Mouse (Mus musculus) heart, embryonic 11.5 days (tissue): ENCODE measurements around the gene Upp2. TPM values are rescaled to one million over a fixed set of nuclear protein-coding genes. Genes with fewer than 3 reads are reported as not detected.

Experiments
- ATAC-seq: fragments of 200-750 bp; cut with Nextera tagmentation; replicated peaks from 2 replicates; pipeline ENCODE4 v1.8.0; 2017; ENCODE audit warnings: moderate library complexity; ENCODE audit not compliant: insufficient number of reproducible peaks, low FRiP score, low TSS enrichment
- H3K27ac ChIP-seq: fragments of 300-500 bp; sonication (generic); 2 replicates; pipeline ENCODE4 v1.5.1; 2014; ENCODE audit warnings: mild to moderate bottlenecking, low read depth, low read length
- H3K27me3 ChIP-seq: fragments of 300-500 bp; sonication (generic); 2 replicates; pipeline ENCODE4 v1.6.1; 2014; ENCODE audit warnings: mild to moderate bottlenecking, low read length, mixed read lengths; ENCODE audit not compliant: control insufficient read depth, insufficient read depth
- H3K36me3 ChIP-seq: fragments of 300-500 bp; sonication (generic); 2 replicates; pipeline ENCODE4 v1.6.1; 2014; ENCODE audit warnings: mild to moderate bottlenecking, low read length, moderate library complexity, mixed read lengths; ENCODE audit not compliant: control insufficient read depth, insufficient read depth
- H3K4me1 ChIP-seq: fragments of 300-500 bp; sonication (generic); 2 replicates; pipeline ENCODE4 v1.6.1; 2014; ENCODE audit warnings: low read length; ENCODE audit not compliant: control insufficient read depth, insufficient read depth
- H3K4me2 ChIP-seq: fragments of 300-500 bp; sonication (generic); 2 replicates; pipeline ENCODE4 v1.6.1; 2014; ENCODE audit warnings: mild to moderate bottlenecking, moderate library complexity
- H3K4me3 ChIP-seq: fragments of 300-500 bp; sonication (generic); 2 replicates; pipeline ENCODE4 v1.5.1; 2014; ENCODE audit warnings: low read depth, low read length
- H3K9ac ChIP-seq: fragments of 300-500 bp; sonication (generic); 2 replicates; pipeline ENCODE4 v1.6.1; 2014; ENCODE audit warnings: mild to moderate bottlenecking, low read depth, low read length, moderate library complexity
- H3K9me3 ChIP-seq: fragments of 300-500 bp; sonication (generic); replicated peaks from 2 replicates; pipeline ENCODE4 v1.6.1; 2016; ENCODE audit warnings: low read length; ENCODE audit not compliant: control insufficient read depth
- WGBS: fragments of 180-500 bp; shearing (Covaris S2); extraction: QIAGEN DNeasy Blood & Tissue Kit; methylation state at CpG from one replicate; pipeline ENCODE4 v1.1.7; 2014; ENCODE audit not compliant: insufficient replicate concordance; 5-methylcytosine and 5-hydroxymethylcytosine counted together
- polyA plus RNA-seq: library from polyadenylated mRNA; unstranded; fragments of >200 nt; fragmentation: Nextera tagmentation; extraction: Ambion mirVana; gene quantifications from 2 replicates; pipeline ENCODE4 v1.2.1, GENCODE M21; 2014

Gene Upp2
- 8.4 and 8.6 TPM in 2 replicates for polyA plus RNA-seq

DNA sequence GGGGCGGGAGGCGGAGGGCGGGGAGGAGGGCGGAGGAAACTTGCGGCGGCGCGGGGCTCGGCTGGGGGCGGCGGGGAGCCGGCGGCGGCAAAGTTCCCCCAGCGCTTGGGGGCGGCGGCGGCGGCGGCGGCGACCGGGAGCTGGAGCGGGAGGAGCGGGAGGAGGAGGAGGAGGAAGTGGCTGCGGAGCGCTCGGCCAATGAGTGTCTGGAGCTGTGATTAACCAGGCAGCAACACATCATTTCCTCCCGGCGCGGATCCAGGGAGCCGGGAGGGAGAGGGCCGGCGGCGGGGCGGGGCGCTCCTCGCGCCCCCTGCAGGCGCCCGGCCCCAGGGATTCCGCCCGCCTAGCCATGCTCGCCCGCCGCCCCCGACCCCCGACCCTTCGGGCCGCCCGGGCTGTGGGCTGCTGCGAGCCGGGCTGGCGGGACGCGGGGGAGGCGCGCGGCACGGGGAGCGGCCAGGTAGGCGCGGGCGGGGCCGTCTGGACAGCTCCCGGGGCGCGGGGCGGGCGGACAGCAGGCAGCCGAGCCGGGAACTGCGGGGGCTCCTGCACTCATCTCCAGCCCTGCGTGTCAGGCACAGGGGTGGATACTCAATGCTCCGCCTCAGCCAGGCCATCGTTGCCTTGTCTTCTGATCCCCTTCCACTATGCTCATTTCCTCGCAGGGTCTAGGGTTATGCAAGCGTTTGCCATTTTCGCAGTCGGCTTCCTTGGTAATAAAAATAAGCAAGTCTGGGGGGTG lies at the start of gene Upp2, which contains the start of gene Acvr1:
TSS of gene Upp2 (plus strand) at position 233 of the 745 bp plus-strand sequence.
TSS of gene Acvr1 (minus strand) at position 92 of the 745 bp plus-strand sequence.
- Histone ChIP-seq H3K4me3 (peak within 1 kb of the TSS; percentile 88), H3K27me3 (no peaks in the 10 kb centered on the region), H3K36me3 (no peaks in the 10 kb centered on the region), H3K27ac (peak within 1 kb of the TSS; percentile 97), H3K4me1 (peaks cover 35% of the 10 kb centered on the region), H3K4me2 (peak within 1 kb of the TSS; percentile 85), H3K9ac (peak within 1 kb of the TSS; percentile 94), H3K9me3 (no peaks in the 10 kb centered on the region)
- WGBS, result under 1% methylated on average over 35 of the region's 80 CpGs
- ATAC-seq, result peak; percentile 83

DNA sequence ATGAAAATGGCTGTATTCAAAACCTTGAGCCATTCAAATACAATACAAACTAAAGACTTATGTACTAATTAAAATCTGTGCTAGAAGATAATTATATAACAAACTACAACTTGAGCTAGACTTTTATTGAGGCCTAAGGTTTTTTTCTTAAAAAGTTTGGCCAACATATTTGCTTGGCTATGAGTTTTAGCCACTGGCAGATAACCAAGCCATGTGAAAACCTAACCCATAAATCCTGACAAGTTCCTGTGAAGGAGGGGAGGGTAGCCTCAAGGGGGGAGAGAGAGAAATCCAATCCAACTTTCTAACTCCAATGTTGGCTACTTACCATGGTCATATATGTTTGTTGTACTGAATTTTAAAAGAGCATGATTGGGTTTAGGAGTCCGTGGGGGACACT lies 48.6 kb upstream of the Upp2 start:
- H3K27me3 ChIP-seq, result no peaks in the 10 kb centered on the region
- no peak overlapping the region for H3K9ac ChIP-seq
- no peaks in the 10 kb centered on the region for H3K9me3 ChIP-seq
- H3K4me2 ChIP-seq, result no peak overlapping the region
- no peak overlapping the region for H3K4me3 ChIP-seq
- H3K36me3 ChIP-seq, result 0 out of 2 replicates have a peak, but pooled peaks cover 2% of the 10 kb centered on the region
- WGBS, result 89% methylated on average over 1 of the region's 1 CpGs
- ATAC-seq, result no peak
- H3K4me1 ChIP-seq, result peaks cover 59% of the 10 kb centered on the region
- H3K27ac ChIP-seq, result no peak overlapping the region

DNA sequence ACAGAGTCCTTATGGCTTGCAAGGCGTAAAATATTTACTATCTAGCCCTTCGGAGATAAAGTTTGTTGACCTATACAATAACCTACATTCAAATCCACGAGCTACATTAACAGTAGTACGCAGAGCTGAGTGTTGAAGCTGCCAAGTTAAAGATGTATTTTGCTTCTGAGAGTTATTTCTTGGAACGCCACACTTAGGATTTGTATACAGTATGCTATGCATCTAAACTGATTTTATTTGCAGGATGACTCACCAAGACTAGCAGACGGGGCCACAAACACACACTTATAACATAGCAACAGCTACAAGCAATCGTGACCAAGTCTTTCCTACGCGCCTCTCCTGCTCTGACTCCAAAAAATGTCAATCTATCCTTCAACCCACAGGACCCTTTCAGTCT lies 46.4 kb upstream of the Upp2 start:
- no peak overlapping the region for H3K9ac ChIP-seq
- peaks cover 63% of the 10 kb centered on the region for H3K4me1 ChIP-seq
- no peak for ATAC-seq
- no peaks in the 10 kb centered on the region for H3K27me3 ChIP-seq
- WGBS, result 52% methylated on average over 9 of the region's 9 CpGs
- no peak overlapping the region for H3K4me2 ChIP-seq
- H3K9me3 ChIP-seq, result no peaks in the 10 kb centered on the region
- no peak overlapping the region for H3K27ac ChIP-seq
- H3K36me3 ChIP-seq, result no peaks in the 10 kb centered on the region
- H3K4me3 ChIP-seq, result no peak overlapping the region

DNA sequence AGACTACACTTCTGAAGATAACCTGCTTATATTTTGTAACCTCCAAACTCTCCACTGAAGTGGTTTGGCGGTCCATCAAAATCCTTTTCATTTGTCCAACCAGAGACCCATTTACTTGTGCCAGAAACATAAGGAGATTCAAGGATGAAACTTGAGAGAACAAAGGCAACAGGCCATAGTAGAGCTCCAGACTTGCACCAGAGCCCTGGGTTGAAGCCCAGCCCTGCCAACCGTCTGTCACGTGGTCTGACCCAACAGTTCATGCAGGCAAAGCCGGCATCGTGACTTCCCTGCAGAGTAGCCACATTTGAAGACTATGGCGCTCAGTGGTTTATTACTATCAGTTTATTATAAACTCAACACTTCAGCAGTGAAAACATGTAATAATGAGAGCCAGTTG lies 45.5 kb upstream of the Upp2 start:
- no peak overlapping the region for H3K9ac ChIP-seq
- ATAC-seq, result no peak
- no peak overlapping the region for H3K4me2 ChIP-seq
- 81% methylated on average over 6 of the region's 6 CpGs for WGBS
- no peaks in the 10 kb centered on the region for H3K27me3 ChIP-seq
- H3K4me3 ChIP-seq, result no peak overlapping the region
- H3K27ac ChIP-seq, result no peak overlapping the region
- H3K4me1 ChIP-seq, result peaks cover 54% of the 10 kb centered on the region
- H3K9me3 ChIP-seq, result no peaks in the 10 kb centered on the region
- no peaks in the 10 kb centered on the region for H3K36me3 ChIP-seq

DNA sequence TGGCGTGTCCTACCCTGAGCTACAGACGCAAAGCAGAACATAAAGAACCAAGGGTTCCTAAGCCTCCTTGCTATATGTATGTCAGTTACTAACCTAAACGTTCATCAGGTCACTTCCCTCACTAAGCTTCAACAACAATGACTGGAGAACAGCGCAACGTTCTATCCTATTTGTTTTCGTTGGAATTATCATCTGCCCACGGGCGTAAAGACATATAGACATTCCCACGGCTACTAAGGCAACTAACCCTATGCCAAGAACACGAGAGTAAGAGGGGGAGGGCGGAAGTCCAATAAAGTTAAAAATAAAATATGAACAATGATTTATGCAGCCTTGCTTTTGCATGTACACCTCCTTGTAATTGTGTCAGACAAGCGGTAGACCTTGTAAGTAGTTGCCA lies 44.0 kb upstream of the Upp2 start:
- H3K9ac ChIP-seq, result no peak overlapping the region
- 71% methylated on average over 12 of the region's 12 CpGs for WGBS

DNA sequence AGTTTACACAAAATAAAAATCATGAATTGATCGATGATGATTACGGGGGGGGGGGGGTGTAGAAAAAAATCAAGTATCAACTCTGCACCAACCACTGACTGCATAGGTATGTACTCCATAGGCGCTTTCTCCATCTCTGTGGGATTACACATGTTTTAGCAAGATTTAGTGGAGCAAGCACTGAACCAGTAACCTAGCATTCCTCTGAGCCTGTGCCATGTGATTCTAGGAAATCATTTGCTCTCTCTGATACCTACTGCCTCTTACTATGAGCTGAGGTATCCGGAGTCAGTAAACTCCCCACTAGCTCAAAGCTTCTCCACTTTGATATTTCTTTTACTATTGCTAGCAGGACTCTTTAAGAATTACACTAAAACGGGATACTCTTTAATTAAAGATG lies 43.2 kb upstream of the Upp2 start:
- no peak overlapping the region for H3K27ac ChIP-seq
- H3K9me3 ChIP-seq, result no peaks in the 10 kb centered on the region
- no peak overlapping the region for H3K9ac ChIP-seq
- H3K4me2 ChIP-seq, result no peak overlapping the region
- no peak for ATAC-seq
- WGBS, result 87% methylated on average over 5 of the region's 5 CpGs
- H3K4me3 ChIP-seq, result no peak overlapping the region
- H3K27me3 ChIP-seq, result no peaks in the 10 kb centered on the region
- peaks cover 48% of the 10 kb centered on the region for H3K4me1 ChIP-seq
- H3K36me3 ChIP-seq, result no peaks in the 10 kb centered on the region

More for the DNA sequence above, 44.0 kb upstream of the Upp2 start:
- no peaks in the 10 kb centered on the region for H3K27me3 ChIP-seq
- no peak overlapping the region for H3K4me3 ChIP-seq
- H3K36me3 ChIP-seq, result no peaks in the 10 kb centered on the region
- no peak for ATAC-seq
- no peak overlapping the region for H3K27ac ChIP-seq
- H3K4me1 ChIP-seq, result peaks cover 49% of the 10 kb centered on the region
- H3K4me2 ChIP-seq, result no peak overlapping the region
- H3K9me3 ChIP-seq, result no peaks in the 10 kb centered on the region

DNA sequence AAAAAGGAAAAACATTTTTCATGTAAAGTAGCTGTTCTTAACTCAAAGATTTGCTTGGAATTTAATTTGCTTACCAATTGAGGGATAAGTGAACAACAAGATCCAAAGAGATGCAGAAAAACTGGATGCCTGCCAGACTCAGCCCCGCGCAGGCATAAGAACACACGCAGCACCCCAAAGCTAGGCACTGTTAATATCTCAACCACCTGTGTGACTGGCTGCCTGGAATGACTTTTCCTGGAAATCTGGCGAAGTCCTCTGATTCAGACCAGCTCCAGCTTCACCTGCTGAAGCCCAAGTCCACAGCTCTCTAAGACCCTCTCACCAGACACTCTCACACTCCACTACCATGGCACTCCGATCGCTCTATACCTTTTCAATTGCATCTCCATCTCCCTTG lies 42.7 kb upstream of the Upp2 start:
- H3K27ac ChIP-seq, result no peak overlapping the region
- H3K9me3 ChIP-seq, result no peaks in the 10 kb centered on the region
- 88% methylated on average over 6 of the region's 6 CpGs for WGBS
- H3K9ac ChIP-seq, result no peak overlapping the region
- H3K4me1 ChIP-seq, result peaks cover 45% of the 10 kb centered on the region
- H3K4me2 ChIP-seq, result no peak overlapping the region
- H3K36me3 ChIP-seq, result no peaks in the 10 kb centered on the region
- H3K27me3 ChIP-seq, result no peaks in the 10 kb centered on the region
- ATAC-seq, result no peak
- H3K4me3 ChIP-seq, result no peak overlapping the region

DNA sequence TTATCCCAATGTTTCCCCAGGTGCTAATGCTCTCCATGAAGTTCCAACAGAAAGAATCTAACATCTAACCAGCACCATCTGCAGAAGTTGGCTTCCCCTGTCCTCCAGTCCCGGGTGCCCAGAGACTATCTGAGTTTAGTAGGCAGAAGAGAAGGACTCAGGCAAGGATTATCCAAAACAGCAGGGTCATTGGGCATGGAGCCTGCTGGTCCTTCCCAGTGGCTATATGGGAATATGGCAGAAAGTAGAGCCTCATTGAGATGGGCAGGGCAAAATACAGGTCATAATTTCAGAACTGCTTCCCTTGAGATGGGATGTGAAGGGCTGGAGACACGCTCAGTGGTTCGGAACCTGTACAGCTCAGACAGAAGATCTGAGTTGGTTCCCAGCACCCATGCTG lies 39.3 kb upstream of the Upp2 start:
- H3K36me3 ChIP-seq, result no peaks in the 10 kb centered on the region
- no peak overlapping the region for H3K9ac ChIP-seq
- H3K4me2 ChIP-seq, result no peak overlapping the region
- 84% methylated on average over 3 of the region's 3 CpGs for WGBS
- ATAC-seq, result no peak
- no peaks in the 10 kb centered on the region for H3K9me3 ChIP-seq
- peaks cover 55% of the 10 kb centered on the region for H3K4me1 ChIP-seq
- H3K27me3 ChIP-seq, result no peaks in the 10 kb centered on the region
- no peak overlapping the region for H3K27ac ChIP-seq
- H3K4me3 ChIP-seq, result no peak overlapping the region

DNA sequence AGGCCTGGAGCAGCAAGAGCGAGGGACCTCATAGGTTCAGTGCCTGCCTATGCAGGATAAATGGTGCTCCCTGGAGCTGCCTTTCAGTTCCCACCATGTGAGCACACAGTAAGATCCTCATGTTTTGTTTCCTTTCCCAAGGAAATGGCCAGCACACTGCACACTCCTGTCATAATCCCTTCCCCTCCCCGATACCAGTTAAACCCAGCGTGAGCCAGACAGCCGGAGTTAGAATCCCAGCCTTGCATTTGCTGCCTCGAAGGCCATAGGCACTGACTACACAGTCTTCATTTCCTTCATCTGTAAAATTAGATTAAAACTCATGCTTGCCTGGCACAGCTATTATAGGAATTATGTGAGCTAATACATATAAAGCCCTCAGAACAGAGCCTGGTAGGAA lies 37.7 kb upstream of the Upp2 start:
- 75% methylated on average over 5 of the region's 5 CpGs for WGBS
- Histone ChIP-seq H3K4me2 (no peak overlapping the region), H3K4me3 (no peak overlapping the region), H3K4me1 (peaks cover 62% of the 10 kb centered on the region), H3K27ac (no peak overlapping the region), H3K27me3 (no peaks in the 10 kb centered on the region), H3K9ac (no peak overlapping the region), H3K9me3 (no peaks in the 10 kb centered on the region), H3K36me3 (no peaks in the 10 kb centered on the region)
- ATAC-seq, result no peak
